Mouse (Mus musculus) testis, adult 2 months (tissue): ENCODE results near the gene Hist1h4i.

ENCODE experiments used
- CTCF ChIP-seq: fragments of 200-500 bp; IDR thresholded peaks from 2 replicates; pipeline ENCODE4 v1.5.1; 2012; ENCODE audit warnings: low read depth, mild to moderate bottlenecking, inconsistent platforms, low read length, moderate library complexity; ENCODE audit not compliant: control insufficient read depth, insufficient read depth, insufficient replicate concordance
- POLR2A ChIP-seq: fragments of 200-500 bp; IDR thresholded peaks from 2 replicates; pipeline ENCODE4 v1.6.1; 2012; ENCODE audit warnings: low read depth, mild to moderate bottlenecking, inconsistent platforms, low read length, moderate library complexity; ENCODE audit not compliant: control insufficient read depth

DNA sequence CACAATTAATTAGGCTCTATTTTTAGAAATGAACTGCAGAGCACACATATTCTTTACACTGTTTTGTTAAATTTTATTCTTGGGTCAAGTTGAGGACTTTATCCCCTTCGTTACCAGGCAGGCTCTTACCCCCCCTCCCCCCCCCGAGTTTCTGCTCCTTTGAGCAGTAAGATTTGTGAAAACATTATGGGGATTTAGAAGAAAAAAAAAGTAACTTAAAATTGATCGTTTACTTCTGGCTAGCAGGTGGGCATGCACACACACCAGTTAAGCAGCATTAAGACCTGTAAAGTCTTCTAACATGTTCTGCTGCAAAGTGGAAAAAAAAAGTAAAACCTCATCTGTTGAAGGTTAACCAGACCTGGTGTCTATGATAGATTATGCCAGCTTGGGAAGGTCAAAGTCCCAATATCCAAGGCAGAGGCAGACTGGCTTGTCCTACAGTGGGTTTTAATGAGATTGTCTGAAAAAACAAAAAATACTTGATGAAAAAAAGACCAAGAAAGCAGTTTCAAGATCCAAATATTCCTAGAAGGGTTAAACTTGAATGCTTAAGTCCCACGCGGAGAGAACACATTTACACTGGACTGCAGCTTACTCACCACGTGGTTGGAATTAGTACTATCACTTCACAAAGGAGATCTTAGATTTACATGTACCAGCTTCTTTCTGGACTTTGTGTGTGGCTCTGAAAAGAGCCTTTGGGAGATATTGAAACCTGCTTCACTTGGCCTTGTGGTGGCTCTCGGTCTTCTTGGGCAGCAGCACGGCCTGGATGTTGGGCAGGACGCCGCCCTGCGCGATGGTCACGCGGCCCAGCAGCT lies 6.5 kb downstream of the Hist1h4i start:
- no peak for TF ChIP-seq CTCF
- no peak for TF ChIP-seq POLR2A
